Mouse (Mus musculus): ENCODE data around the gene Dennd4a. TPM values are rescaled to one million over a fixed set of nuclear protein-coding genes. Genes with fewer than 3 reads are reported as not detected.

Dennd4a gene
- total and polyA plus RNA-seq, 3 experiments = 22.6 to 41.1 (median 37.1) TPM

DNA sequence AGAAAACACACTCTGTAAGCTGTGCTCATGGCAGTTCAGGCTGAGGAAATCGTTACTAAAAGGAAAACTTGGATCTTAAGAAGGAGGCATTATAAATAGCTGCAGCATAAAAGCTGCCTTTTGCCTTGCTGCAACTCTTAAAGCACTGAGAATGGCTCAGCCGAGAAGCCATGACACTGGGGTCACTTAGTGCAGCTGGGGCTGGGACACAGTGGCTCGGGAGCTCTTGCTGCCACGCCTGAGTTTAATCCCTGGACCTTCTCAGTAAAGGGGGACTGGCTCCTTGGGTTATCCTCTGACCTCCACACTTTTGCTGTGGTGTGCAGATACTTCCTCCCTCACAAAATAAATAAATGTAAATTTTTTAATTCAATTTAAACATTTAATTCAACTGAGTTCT lies 91.7 kb downstream of the Dennd4a start:
- H3K4me2 ChIP-seq (ENCODE audit: insufficient read depth, low read depth, poor library complexity, severe bottlenecking) = no peak overlapping the region
- H3K9me3 ChIP-seq (replicated peaks; ENCODE audit: low read length) = no peaks in the 10 kb centered on the region
- H3K4me3 ChIP-seq (replicated peaks in 1 of 3; ENCODE audit: low read depth in 2 of 3, low read length in 2 of 3, poor library complexity in 1 of 3) = no peak overlapping the region
- DNase-seq (ENCODE audit: extremely low read depth) = no peak
- H3K36me3 ChIP-seq (replicated peaks in 1 of 2; ENCODE audit: control insufficient read depth in 1 of 2, insufficient read depth in 1 of 2, low read length in 1 of 2) = peaks cover 62 to 86% of the 10 kb centered on the region in 2 experiments
- in situ Hi-C loops (cut with MboI; ENCODE audit: low pct_ligation_motif_present, low pct_unique_long_range_greater_than_20kb, low sequenced_read_pairs) (no loop called here), dilution Hi-C loops (cut with MboI; ENCODE audit: extremely low pct_ligation_motif_present, extremely low pct_unique_long_range_greater_than_20kb, low sequenced_read_pairs) (no loop called here)
- no peaks in the 10 kb centered on the region for H3K4me1 ChIP-seq (ENCODE audit: control insufficient read depth in 1 of 2, insufficient read depth in 2 of 2)
- H3K27me3 ChIP-seq (replicated peaks) = no peaks in the 10 kb centered on the region
- H3K9ac ChIP-seq (ENCODE audit: insufficient read depth, low read depth) = no peak overlapping the region
- H3K27ac ChIP-seq (ENCODE audit: insufficient read depth, low read depth) = no peak overlapping the region
- TF ChIP-seq JUND (conservative IDR thresholded peaks at IDR 0.05; ENCODE audit: low read depth, low read length) (no peak), MAX (IDR thresholded peaks at IDR 0.05; ENCODE audit: low read length) (no peak), CHD1 (IDR thresholded peaks at IDR 0.05; ENCODE audit: low read depth, low read length) (no peak), HCFC1 (IDR thresholded peaks at IDR 0.05; ENCODE audit: low read depth, low read length) (no peak), CHD2 (IDR thresholded peaks at IDR 0.05; ENCODE audit: low read length) (no peak), EP300 (IDR thresholded peaks at IDR 0.05; ENCODE audit: low read length) (no peak), NRF1 (IDR thresholded peaks at IDR 0.05; ENCODE audit: low read depth, low read length) (no peak), PAX5 (IDR thresholded peaks at IDR 0.05; ENCODE audit: low read length) (no peak), E2F4 (IDR thresholded peaks at IDR 0.05; ENCODE audit: insufficient replicate concordance, low read depth, low read length) (no peak), POLR2AphosphoS2 (IDR thresholded peaks at IDR 0.05; ENCODE audit: low read depth, low read length) (no peak), GABPA (IDR thresholded peaks at IDR 0.05; ENCODE audit: insufficient replicate concordance, low read depth, low read length) (no peak), RAD21 (IDR thresholded peaks at IDR 0.05; ENCODE audit: low read depth, low read length) (no peak), UBTF (IDR thresholded peaks at IDR 0.05; ENCODE audit: low read depth, low read length) (no peak)
- H3K79me2 ChIP-seq (replicated peaks; ENCODE audit: control insufficient read depth, extremely low read depth, insufficient read depth, poor library complexity, severe bottlenecking) = peaks cover 14% of the 10 kb centered on the region

DNA sequence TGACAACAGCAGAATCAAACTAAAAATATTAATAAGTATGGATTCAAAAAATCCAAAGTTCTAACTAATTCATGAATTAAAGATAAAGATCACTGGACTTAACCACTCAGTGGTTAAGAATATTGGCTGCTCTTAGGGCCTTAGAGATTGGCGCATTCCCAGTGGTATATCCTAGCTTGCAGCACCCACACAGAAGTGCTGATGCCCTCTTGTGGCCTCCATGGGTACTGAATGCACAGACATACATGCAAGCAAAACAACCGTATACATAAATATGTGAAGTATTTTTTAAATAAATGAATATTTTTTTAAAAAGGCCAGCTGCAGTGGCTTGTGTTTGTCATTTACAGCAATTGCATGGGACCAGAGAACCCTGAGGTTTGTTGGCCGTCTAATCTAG lies 92.2 kb downstream of the Dennd4a start:
- Histone ChIP-seq H3K4me3 (replicated peaks in 1 of 3; ENCODE audit: low read depth in 2 of 3, low read length in 2 of 3, poor library complexity in 1 of 3) (no peak overlapping the region), H3K4me2 (ENCODE audit: insufficient read depth, low read depth, poor library complexity, severe bottlenecking) (no peak overlapping the region)
- dilution Hi-C loops (cut with MboI; ENCODE audit: extremely low pct_ligation_motif_present, extremely low pct_unique_long_range_greater_than_20kb, low sequenced_read_pairs) = no loop called here

More for the DNA sequence above, 92.2 kb downstream of the Dennd4a start:
- TF ChIP-seq SMC3 (IDR thresholded peaks at IDR 0.05; ENCODE audit: low read depth, low read length) = peak; percentile 81
- peak; percentile 61 for TF ChIP-seq RAD21 (IDR thresholded peaks at IDR 0.05; ENCODE audit: low read depth, low read length)
- peak; percentile 12; the same call in 1 of the 2 replicates for TF ChIP-seq ZC3H11A (IDR thresholded peaks at IDR 0.05; ENCODE audit: low read depth, low read length)
- peak; percentile 79 to 80 for TF ChIP-seq CTCF (conservative IDR thresholded peaks at IDR 0.05 in 1 of 2, IDR thresholded peaks at IDR 0.05 in 1 of 2; ENCODE audit: low read depth in 2 of 2, low read length in 2 of 2)
- TF ChIP-seq UBTF (IDR thresholded peaks at IDR 0.05; ENCODE audit: low read depth, low read length) = no peak
- Histone ChIP-seq H3K9me3 (replicated peaks; ENCODE audit: low read length) (no peaks in the 10 kb centered on the region), H3K79me2 (replicated peaks; ENCODE audit: control insufficient read depth, extremely low read depth, insufficient read depth, poor library complexity, severe bottlenecking) (peaks cover 14% of the 10 kb centered on the region), H3K27me3 (replicated peaks) (no peaks in the 10 kb centered on the region), H3K9ac (ENCODE audit: insufficient read depth, low read depth) (no peak overlapping the region), H3K4me1 (ENCODE audit: control insufficient read depth in 1 of 2, insufficient read depth in 2 of 2) (no peaks in the 10 kb centered on the region), H3K36me3 (replicated peaks in 1 of 2; ENCODE audit: control insufficient read depth in 1 of 2, insufficient read depth in 1 of 2, low read length in 1 of 2) (peaks cover 59 to 84% of the 10 kb centered on the region in 2 experiments), H3K27ac (ENCODE audit: insufficient read depth, low read depth) (no peak overlapping the region)
- in situ Hi-C loops (cut with MboI; ENCODE audit: low pct_ligation_motif_present, low pct_unique_long_range_greater_than_20kb, low sequenced_read_pairs) = no loop called here
- peak; percentile 57 for DNase-seq (ENCODE audit: extremely low read depth)

Data from CH12.LX (cell line).